Mouse (Mus musculus): ENCODE data around the gene Pacrg. TPM values are rescaled to one million over a fixed set of nuclear protein-coding genes. Genes with fewer than 3 reads are reported as not detected.
A peak's percentile ranks its signal among the peaks of the same experiment; 100 is the strongest.

Pacrg gene
- polyA plus RNA-seq, 1 experiment from 2014 or later, result 3.6 TPM

- Histone ChIP-seq H3K36me3 (ENCODE audit: control insufficient read depth, insufficient read depth, low read length) (no peaks in the 10 kb centered on the region), H3K27ac (replicated peaks; ENCODE audit: low read depth, low read length) (no peak overlapping the region), H3K4me3 (ENCODE audit: low read depth, low read length) (no peak overlapping the region), H3K27me3 (replicated peaks; ENCODE audit: control insufficient read depth, insufficient read depth, low read length) (peaks cover 8% of the 10 kb centered on the region; the same call in 1 of the 2 replicates), H3K9me3 (ENCODE audit: control insufficient read depth, low read length) (no peaks in the 10 kb centered on the region), H3K4me2 (ENCODE audit: low read depth, low read length) (no peak overlapping the region), H3K9ac (ENCODE audit: low read depth, low read length) (no peak overlapping the region), H3K4me1 (ENCODE audit: control insufficient read depth, insufficient read depth, low read length) (peaks cover 3% of the 10 kb centered on the region)
- DNase-seq (ENCODE audit: low spot score), result no peak
- ATAC-seq (ENCODE audit: low read depth), result no peak
- 81% methylated on average over 12 of the region's 12 CpGs for WGBS
Observed at GRCm38 (mm10) chr17:10402064-10402640, 438.0 kb downstream of the Pacrg start.

DNA sequence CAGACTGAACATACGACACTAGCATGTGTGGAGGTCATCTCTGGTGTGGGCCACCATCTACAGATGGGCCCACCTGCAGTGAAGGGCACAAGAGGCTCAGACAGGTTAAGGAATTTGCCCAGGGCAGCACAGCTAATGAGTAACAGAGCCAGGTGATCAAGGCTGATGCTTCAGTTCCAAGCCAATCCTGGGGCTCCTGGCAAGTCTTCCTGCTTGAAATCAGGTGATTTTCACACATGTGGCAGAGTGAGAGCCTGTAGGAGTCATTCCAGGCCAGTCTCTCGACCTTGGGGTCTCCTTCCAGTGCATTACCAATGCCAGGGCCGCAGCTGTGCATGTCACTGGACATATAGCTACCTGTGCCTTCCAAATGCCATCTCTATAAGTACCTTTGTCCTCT, 438.6 kb downstream of the Pacrg start:
- ATAC-seq (ENCODE audit: low read depth) (no peak), DNase-seq (ENCODE audit: low spot score) (no peak)
- H3K27me3 ChIP-seq (replicated peaks; ENCODE audit: control insufficient read depth, insufficient read depth, low read length), result peaks cover 8% of the 10 kb centered on the region; the same call in 1 of the 2 replicates
- WGBS, result 73% methylated on average over 3 of the region's 3 CpGs
- peaks cover 7% of the 10 kb centered on the region for H3K4me1 ChIP-seq (ENCODE audit: control insufficient read depth, insufficient read depth, low read length)
- H3K9ac ChIP-seq (ENCODE audit: low read depth, low read length), result no peak overlapping the region
- H3K9me3 ChIP-seq (ENCODE audit: control insufficient read depth, low read length), result no peaks in the 10 kb centered on the region
- no peaks in the 10 kb centered on the region for H3K36me3 ChIP-seq (ENCODE audit: control insufficient read depth, insufficient read depth, low read length)
- H3K27ac ChIP-seq (replicated peaks; ENCODE audit: low read depth, low read length), result no peak overlapping the region
- H3K4me2 ChIP-seq (ENCODE audit: low read depth, low read length), result no peak overlapping the region
- H3K4me3 ChIP-seq (ENCODE audit: low read depth, low read length), result no peak overlapping the region

DNA sequence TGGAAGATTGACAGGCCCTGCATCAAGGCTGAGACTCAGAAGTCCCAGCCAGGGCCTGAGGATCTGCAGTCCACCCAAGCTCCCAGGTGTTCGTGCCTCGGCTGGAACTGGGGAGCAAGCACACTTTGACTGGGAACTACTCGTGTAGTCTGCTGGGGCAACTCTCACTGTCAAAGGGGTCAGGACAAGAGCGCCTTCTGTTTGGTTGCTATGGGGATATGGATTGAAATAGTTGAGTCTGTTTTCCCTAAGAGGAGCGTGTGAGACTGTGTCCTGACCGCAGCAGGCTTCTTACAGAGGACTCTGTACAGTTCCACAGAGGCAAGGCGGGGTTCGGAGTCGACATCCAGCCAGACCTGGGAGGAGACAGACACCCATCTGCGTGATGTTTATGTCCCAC, 440.4 kb downstream of the Pacrg start:
- no peaks in the 10 kb centered on the region for H3K27me3 ChIP-seq (replicated peaks; ENCODE audit: control insufficient read depth, insufficient read depth, low read length)
- H3K9me3 ChIP-seq (ENCODE audit: control insufficient read depth, low read length), result no peaks in the 10 kb centered on the region
- no peaks in the 10 kb centered on the region for H3K36me3 ChIP-seq (ENCODE audit: control insufficient read depth, insufficient read depth, low read length)
- H3K4me1 ChIP-seq (ENCODE audit: control insufficient read depth, insufficient read depth, low read length), result peaks cover 5% of the 10 kb centered on the region
- WGBS, result 71% methylated on average over 10 of the region's 10 CpGs
- H3K9ac ChIP-seq (ENCODE audit: low read depth, low read length), result no peak overlapping the region
- DNase-seq (ENCODE audit: low spot score), result no peak
- H3K4me2 ChIP-seq (ENCODE audit: low read depth, low read length), result no peak overlapping the region
- H3K27ac ChIP-seq (replicated peaks; ENCODE audit: low read depth, low read length), result no peak overlapping the region
- H3K4me3 ChIP-seq (ENCODE audit: low read depth, low read length), result no peak overlapping the region
- ATAC-seq (ENCODE audit: low read depth), result no peak

DNA sequence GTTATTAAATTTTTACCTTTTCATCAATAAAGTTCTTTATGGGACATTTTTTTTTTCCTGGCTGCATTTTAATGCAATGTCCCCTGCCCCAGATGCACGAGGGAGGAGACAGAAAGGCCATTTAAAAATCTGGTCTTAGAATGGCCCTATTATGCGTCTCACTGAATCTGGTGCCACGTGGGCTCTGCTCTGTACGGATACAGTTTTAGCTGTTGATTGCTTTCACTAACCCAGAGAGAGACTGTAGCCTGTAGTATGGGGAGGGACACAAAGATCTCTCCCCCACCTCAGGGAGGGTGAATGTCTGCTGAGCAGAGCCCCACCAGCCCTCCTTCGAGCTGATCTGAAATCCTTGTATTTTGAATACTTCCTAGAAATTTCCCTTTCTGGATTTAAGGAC, 441.2 kb downstream of the Pacrg start:
- Histone ChIP-seq H3K4me2 (ENCODE audit: low read depth, low read length) (no peak overlapping the region), H3K27ac (replicated peaks; ENCODE audit: low read depth, low read length) (no peak overlapping the region), H3K36me3 (ENCODE audit: control insufficient read depth, insufficient read depth, low read length) (no peaks in the 10 kb centered on the region), H3K4me3 (ENCODE audit: low read depth, low read length) (no peak overlapping the region), H3K4me1 (ENCODE audit: control insufficient read depth, insufficient read depth, low read length) (peaks cover 5% of the 10 kb centered on the region), H3K9me3 (ENCODE audit: control insufficient read depth, low read length) (no peaks in the 10 kb centered on the region), H3K9ac (ENCODE audit: low read depth, low read length) (no peak overlapping the region), H3K27me3 (replicated peaks; ENCODE audit: control insufficient read depth, insufficient read depth, low read length) (no peaks in the 10 kb centered on the region)
- ATAC-seq (ENCODE audit: low read depth), result no peak
- no peak for DNase-seq (ENCODE audit: low spot score)
- WGBS, result 51% methylated on average over 5 of the region's 5 CpGs

DNA sequence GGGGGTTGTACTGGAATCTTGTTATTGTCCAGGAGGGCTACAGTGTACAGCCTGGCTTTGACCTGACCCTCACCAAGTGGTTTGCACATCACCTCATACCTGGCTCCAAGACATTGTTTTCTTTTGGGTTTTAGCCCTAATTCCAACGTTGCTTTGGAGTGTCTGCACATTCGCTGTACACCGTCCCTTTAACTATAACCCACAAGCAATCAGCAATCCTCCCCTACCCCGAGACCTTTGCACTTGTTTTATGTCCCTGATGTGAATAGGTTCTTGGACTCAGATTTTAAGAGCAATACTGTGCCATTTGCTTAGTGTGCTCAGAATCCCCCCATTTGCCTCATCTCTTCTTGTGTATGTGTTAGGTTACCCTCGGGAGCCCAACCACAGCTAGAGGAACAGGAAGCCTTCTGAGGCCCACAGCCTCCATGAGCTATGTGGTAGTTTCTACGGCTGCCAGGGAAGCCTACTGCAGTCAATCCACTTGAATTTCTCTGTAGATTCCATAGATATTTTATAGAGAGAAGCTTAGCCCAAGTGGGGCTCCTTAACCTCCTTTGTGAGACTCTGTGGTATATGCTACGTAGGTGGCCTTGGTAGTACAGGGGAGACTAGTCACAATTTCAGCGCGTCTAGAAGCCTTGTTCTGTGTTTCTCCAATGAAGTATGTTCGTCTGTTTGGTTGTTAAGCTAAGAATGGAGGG, 442.0 kb downstream of the Pacrg start:
- WGBS, result 63% methylated on average over 10 of the region's 10 CpGs
- H3K27ac ChIP-seq (replicated peaks; ENCODE audit: low read depth, low read length), result 0 out of 2 replicates have a peak overlapping the region, but pooled peaks have one; percentile 19
- peaks cover 5% of the 10 kb centered on the region for H3K4me1 ChIP-seq (ENCODE audit: control insufficient read depth, insufficient read depth, low read length)
- H3K4me3 ChIP-seq (ENCODE audit: low read depth, low read length), result no peak overlapping the region
- no peak overlapping the region for H3K4me2 ChIP-seq (ENCODE audit: low read depth, low read length)
- no peaks in the 10 kb centered on the region for H3K27me3 ChIP-seq (replicated peaks; ENCODE audit: control insufficient read depth, insufficient read depth, low read length)
- no peak overlapping the region for H3K9ac ChIP-seq (ENCODE audit: low read depth, low read length)
- DNase-seq (ENCODE audit: low spot score), result no peak
- H3K9me3 ChIP-seq (ENCODE audit: control insufficient read depth, low read length), result no peaks in the 10 kb centered on the region
- no peaks in the 10 kb centered on the region for H3K36me3 ChIP-seq (ENCODE audit: control insufficient read depth, insufficient read depth, low read length)
- no peak for ATAC-seq (ENCODE audit: low read depth)

DNA sequence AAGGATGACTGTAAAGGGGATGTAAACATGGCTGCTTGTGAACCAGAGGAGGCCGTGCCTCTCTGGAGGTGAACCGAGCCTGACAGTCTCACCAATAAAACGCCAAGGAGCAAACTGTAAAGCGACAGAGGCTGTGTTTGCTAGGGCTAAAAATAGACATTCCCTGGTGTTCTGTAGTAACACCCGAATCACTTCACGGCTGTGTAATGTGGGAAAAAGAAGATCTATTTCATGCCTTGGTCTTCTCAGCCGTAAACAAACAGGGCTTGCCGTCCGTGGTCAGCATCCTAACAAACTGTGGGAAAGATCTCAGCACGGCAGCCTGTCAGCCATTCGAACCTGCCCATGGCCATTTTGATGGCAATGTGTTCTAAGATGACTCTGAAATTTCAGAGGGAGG, 442.8 kb downstream of the Pacrg start:
- H3K4me3 ChIP-seq (ENCODE audit: low read depth, low read length), result no peak overlapping the region
- ATAC-seq (ENCODE audit: low read depth) (no peak), DNase-seq (ENCODE audit: low spot score) (no peak)
- no peaks in the 10 kb centered on the region for H3K36me3 ChIP-seq (ENCODE audit: control insufficient read depth, insufficient read depth, low read length)
- no peaks in the 10 kb centered on the region for H3K27me3 ChIP-seq (replicated peaks; ENCODE audit: control insufficient read depth, insufficient read depth, low read length)
- no peaks in the 10 kb centered on the region for H3K9me3 ChIP-seq (ENCODE audit: control insufficient read depth, low read length)
- H3K9ac ChIP-seq (ENCODE audit: low read depth, low read length), result no peak overlapping the region
- WGBS, result 60% methylated on average over 11 of the region's 11 CpGs
- no peak overlapping the region for H3K4me2 ChIP-seq (ENCODE audit: low read depth, low read length)
- H3K27ac ChIP-seq (replicated peaks; ENCODE audit: low read depth, low read length), result no peak overlapping the region
- peaks cover 5% of the 10 kb centered on the region for H3K4me1 ChIP-seq (ENCODE audit: control insufficient read depth, insufficient read depth, low read length)

GRCm38 (mm10) chr17:10396863-10397262, 443.2 kb downstream of the Pacrg start:
- Histone ChIP-seq H3K9me3 (ENCODE audit: control insufficient read depth, low read length) (no peaks in the 10 kb centered on the region), H3K36me3 (ENCODE audit: control insufficient read depth, insufficient read depth, low read length) (no peaks in the 10 kb centered on the region), H3K4me2 (ENCODE audit: low read depth, low read length) (no peak overlapping the region), H3K4me3 (ENCODE audit: low read depth, low read length) (no peak overlapping the region), H3K27ac (replicated peaks; ENCODE audit: low read depth, low read length) (no peak overlapping the region), H3K9ac (ENCODE audit: low read depth, low read length) (no peak overlapping the region), H3K4me1 (ENCODE audit: control insufficient read depth, insufficient read depth, low read length) (peaks cover 5% of the 10 kb centered on the region), H3K27me3 (replicated peaks; ENCODE audit: control insufficient read depth, insufficient read depth, low read length) (no peaks in the 10 kb centered on the region)
- no peak for ATAC-seq (ENCODE audit: low read depth)
- no peak for DNase-seq (ENCODE audit: low spot score)
- WGBS, result 84% methylated on average over 6 of the region's 6 CpGs

DNA sequence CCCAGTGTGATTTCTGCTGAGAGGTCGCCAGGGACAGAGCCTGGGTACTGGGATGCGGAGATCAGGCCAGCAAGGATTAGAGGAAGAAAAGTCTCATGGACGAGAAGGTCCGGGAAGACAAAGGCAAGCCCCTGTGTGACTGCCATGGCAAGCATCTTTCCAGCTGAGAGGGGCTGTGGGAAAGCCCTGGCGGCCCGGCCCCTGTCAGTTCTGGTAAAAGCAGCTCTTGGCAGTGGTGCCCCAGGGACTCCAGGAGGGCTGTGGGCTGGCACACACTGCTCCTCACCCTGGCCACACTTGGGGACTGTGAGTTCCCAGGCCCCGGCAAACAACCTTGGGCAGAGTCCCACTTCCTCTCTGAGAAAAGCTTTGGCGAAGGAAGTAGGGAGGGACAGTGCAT, 445.3 kb downstream of the Pacrg start:
- DNase-seq (ENCODE audit: low spot score) (no peak), ATAC-seq (ENCODE audit: low read depth) (no peak)
- Histone ChIP-seq H3K4me1 (ENCODE audit: control insufficient read depth, insufficient read depth, low read length) (peaks cover 15% of the 10 kb centered on the region), H3K27me3 (replicated peaks; ENCODE audit: control insufficient read depth, insufficient read depth, low read length) (no peaks in the 10 kb centered on the region), H3K36me3 (ENCODE audit: control insufficient read depth, insufficient read depth, low read length) (no peaks in the 10 kb centered on the region), H3K9ac (ENCODE audit: low read depth, low read length) (no peak overlapping the region), H3K9me3 (ENCODE audit: control insufficient read depth, low read length) (no peaks in the 10 kb centered on the region), H3K4me2 (ENCODE audit: low read depth, low read length) (no peak overlapping the region), H3K4me3 (ENCODE audit: low read depth, low read length) (no peak overlapping the region), H3K27ac (replicated peaks; ENCODE audit: low read depth, low read length) (no peak overlapping the region)
- 69% methylated on average over 7 of the region's 8 CpGs for WGBS

DNA sequence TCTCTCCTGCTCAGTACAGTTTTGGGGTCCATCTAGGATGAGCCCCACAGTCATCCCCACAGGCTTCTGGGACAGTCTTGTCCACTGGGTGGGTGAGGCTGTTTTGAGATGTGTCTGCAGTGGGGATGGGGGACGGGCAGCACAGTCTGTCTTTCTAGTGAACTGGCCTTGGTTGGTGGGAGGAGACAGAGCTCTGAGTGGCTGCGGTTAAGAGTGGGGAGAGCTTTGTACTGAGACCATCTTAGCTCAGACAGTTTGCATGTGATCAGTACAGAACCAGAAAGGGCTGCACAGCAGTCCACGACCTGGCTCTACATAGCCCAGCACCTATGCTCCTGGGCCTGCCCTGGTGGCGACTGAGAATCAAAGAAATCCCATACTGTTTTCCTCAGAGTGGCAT, 446.3 kb downstream of the Pacrg start:
- WGBS, result 74% methylated on average over 4 of the region's 4 CpGs
- DNase-seq (ENCODE audit: low spot score) (no peak), ATAC-seq (ENCODE audit: low read depth) (no peak)
- Histone ChIP-seq H3K4me2 (ENCODE audit: low read depth, low read length) (no peak overlapping the region), H3K36me3 (ENCODE audit: control insufficient read depth, insufficient read depth, low read length) (no peaks in the 10 kb centered on the region), H3K4me3 (ENCODE audit: low read depth, low read length) (no peak overlapping the region), H3K9me3 (ENCODE audit: control insufficient read depth, low read length) (no peaks in the 10 kb centered on the region), H3K4me1 (ENCODE audit: control insufficient read depth, insufficient read depth, low read length) (peaks cover 16% of the 10 kb centered on the region), H3K9ac (ENCODE audit: low read depth, low read length) (no peak overlapping the region), H3K27ac (replicated peaks; ENCODE audit: low read depth, low read length) (no peak overlapping the region), H3K27me3 (replicated peaks; ENCODE audit: control insufficient read depth, insufficient read depth, low read length) (no peaks in the 10 kb centered on the region)

All from embryonic facial prominence, embryonic 14.5 days (tissue).